Mouse (Mus musculus) heart, adult 2 months (tissue): ENCODE data around the gene Gramd1b. TPM values are rescaled to one million over a fixed set of nuclear protein-coding genes. Genes with fewer than 3 reads are reported as not detected.

ENCODE experiments used
- DNase-seq, 2 experiments: peaks; one replicate each; pipeline ENCODE4 v3.0.0; 2021
- H3K27ac ChIP-seq: fragments of 200-600 bp; 2 replicates; pipeline ENCODE4 v1.8.1; 2022
- H3K27me3 ChIP-seq: fragments of 200-500 bp; 2 replicates; pipeline ENCODE4 v1.6.1; 2012; ENCODE audit warnings: mild to moderate bottlenecking, low read length, inconsistent platforms, mixed read lengths; ENCODE audit not compliant: control insufficient read depth, insufficient read depth
- H3K36me3 ChIP-seq: fragments of 200-500 bp; 2 replicates; pipeline ENCODE4 v1.6.1; 2012; ENCODE audit warnings: low read length, inconsistent platforms; ENCODE audit not compliant: control insufficient read depth, insufficient read depth
- H3K4me1 ChIP-seq: fragments of 200-500 bp; 2 replicates; pipeline ENCODE4 v1.6.1; 2011; ENCODE audit warnings: low read length; ENCODE audit not compliant: control insufficient read depth, insufficient read depth
- H3K4me3 ChIP-seq: fragments of 200-600 bp; 2 replicates; pipeline ENCODE4 v1.8.1; 2022
- H3K79me2 ChIP-seq: fragments of 200-500 bp; replicated peaks from 2 replicates; pipeline ENCODE4 v1.6.1; 2012; ENCODE audit warnings: mild to moderate bottlenecking, inconsistent platforms, low read length, moderate library complexity, mixed read lengths; ENCODE audit not compliant: control insufficient read depth, insufficient read depth
- H3K9ac ChIP-seq: fragments of 200-500 bp; 2 replicates; pipeline ENCODE4 v1.6.1; 2012; ENCODE audit warnings: low read depth, mild to moderate bottlenecking, control low read depth, inconsistent platforms, low read length, mixed read lengths
- CTCF ChIP-seq: fragments of 200-600 bp; IDR thresholded peaks from 2 replicates; pipeline ENCODE4 v1.8.1; 2022; ENCODE audit warnings: antibody characterized with exemption, mild to moderate bottlenecking, moderate library complexity
- EP300 ChIP-seq: fragments of 200-500 bp; IDR thresholded peaks from 2 replicates; pipeline ENCODE4 v1.6.1; 2011; ENCODE audit warnings: low read depth, low read length, control low read depth; ENCODE audit not compliant: insufficient read depth
- POLR2A ChIP-seq: fragments of 200-500 bp; IDR thresholded peaks from 2 replicates; pipeline ENCODE4 v1.6.1; 2011; ENCODE audit warnings: mild to moderate bottlenecking, low read depth, low read length, control low read depth; ENCODE audit not compliant: insufficient read depth
- WGBS: fragments of 180-500 bp; shearing (Covaris S2); methylation state at CpG from one replicate; pipeline ENCODE4 v1.1.7; 2018; 5-methylcytosine and 5-hydroxymethylcytosine counted together
- intact Hi-C: fragments of 180-260 bp; cut with DNase I; formaldehyde crosslinking; loops from one replicate; pipeline ENCODE4 v1.15.1; 2025
- polyA plus RNA-seq: library from polyadenylated mRNA; depleted of rRNA; stranded (reverse); fragments of >200 nt; gene quantifications from 2 replicates; pipeline ENCODE4 v1.2.3, GENCODE M21; 2012
- total RNA-seq, 2 experiments: library from RNA; stranded (reverse); gene quantifications; 2 replicates each; pipeline ENCODE4 v1.2.3; 2021

Gene Gramd1b
- total and polyA plus RNA-seq, 3 experiments, result 16.9 to 25.0 (median 17.3) TPM

- Histone ChIP-seq H3K79me2 (no peaks in the 10 kb centered on the region), H3K4me3 (no peak overlapping the region), H3K4me1 (no peaks in the 10 kb centered on the region; the same call in 1 of the 2 replicates), H3K27ac (no peak overlapping the region), H3K36me3 (no peaks in the 10 kb centered on the region), H3K9ac (no peak overlapping the region), H3K27me3 (no peaks in the 10 kb centered on the region)
- intact Hi-C loops, result no loop called here
- WGBS, result 53% methylated on average over 4 of the region's 4 CpGs
- DNase-seq, result no peak
- TF ChIP-seq CTCF (no peak), EP300 (no peak), POLR2A (no peak)
Measured at GRCm38 (mm10) chr9:40528733-40529132, 2.5 kb downstream of the Gramd1b start.

GRCm38 (mm10) chr9:40526928-40527327 is 4.3 kb downstream of the Gramd1b start:
- intact Hi-C loops, result no loop called here
- Histone ChIP-seq H3K27me3 (no peaks in the 10 kb centered on the region), H3K79me2 (no peaks in the 10 kb centered on the region), H3K4me3 (no peak overlapping the region), H3K27ac (no peak overlapping the region), H3K36me3 (no peaks in the 10 kb centered on the region), H3K9ac (no peak overlapping the region), H3K4me1 (no peaks in the 10 kb centered on the region; the same call in 1 of the 2 replicates)
- 24% methylated on average over 3 of the region's 3 CpGs for WGBS
- no peak for TF ChIP-seq CTCF
- no peak for TF ChIP-seq POLR2A
- no peak for DNase-seq

DNA sequence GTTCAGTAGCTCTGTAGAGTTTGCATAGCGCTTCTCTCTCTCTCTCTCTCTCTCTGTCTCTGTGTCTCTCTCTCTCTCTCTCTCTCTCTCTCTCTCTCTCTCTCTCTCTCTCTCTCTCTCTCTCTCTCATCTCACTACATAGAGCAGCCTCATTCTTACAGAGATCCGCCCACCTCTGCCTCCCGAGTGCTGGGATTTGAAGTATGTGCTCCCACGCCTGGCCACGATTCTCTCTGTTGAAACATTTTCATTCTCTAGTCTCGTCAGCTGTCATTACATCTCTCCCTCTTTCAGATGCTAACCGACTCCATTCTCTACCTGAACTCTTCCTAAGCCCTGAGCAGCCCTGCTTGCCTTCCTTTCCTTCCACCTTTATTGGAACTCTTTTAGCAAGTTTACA is 9.0 kb downstream of the Gramd1b start:
- Histone ChIP-seq H3K27ac (no peak overlapping the region), H3K9ac (no peak overlapping the region), H3K27me3 (no peaks in the 10 kb centered on the region), H3K79me2 (no peaks in the 10 kb centered on the region), H3K4me1 (no peaks in the 10 kb centered on the region; the same call in none of the 2 replicates), H3K36me3 (no peaks in the 10 kb centered on the region), H3K4me3 (no peak overlapping the region)
- WGBS, result 77% methylated on average over 7 of the region's 7 CpGs
- intact Hi-C loops, result no loop called here
- TF ChIP-seq CTCF, result no peak
- DNase-seq, result no peak

DNA sequence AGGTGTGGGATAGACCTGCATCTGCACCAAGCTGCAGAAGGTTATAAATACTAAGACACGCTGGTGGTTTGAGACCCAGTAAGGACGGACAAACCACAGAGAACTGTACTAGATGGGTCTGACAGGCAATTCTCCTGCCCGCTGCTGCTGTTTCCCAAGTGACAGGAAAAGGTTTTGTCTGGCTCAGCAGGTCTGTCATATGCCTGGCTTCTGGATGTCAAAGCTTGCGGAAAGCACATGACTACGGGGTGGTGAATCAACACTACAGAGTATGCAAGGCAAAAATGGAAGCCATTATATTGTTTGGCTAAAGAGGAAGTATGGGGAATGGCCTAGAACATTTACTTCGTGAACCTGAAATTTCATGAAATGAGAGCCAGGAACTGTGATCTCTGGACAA is 10.1 kb downstream of the Gramd1b start:
- WGBS, result 76% methylated on average over 6 of the region's 6 CpGs

GRCm38 (mm10) chr9:40519294-40519693 is 11.9 kb downstream of the Gramd1b start:
- intact Hi-C loops, result no loop called here
- Histone ChIP-seq H3K9ac (no peak overlapping the region), H3K27ac (no peak overlapping the region), H3K27me3 (no peaks in the 10 kb centered on the region), H3K36me3 (no peaks in the 10 kb centered on the region), H3K4me3 (no peak overlapping the region), H3K4me1 (no peaks in the 10 kb centered on the region; the same call in 1 of the 2 replicates), H3K79me2 (no peaks in the 10 kb centered on the region)
- no peak for TF ChIP-seq POLR2A
- TF ChIP-seq EP300, result no peak
- no peak for TF ChIP-seq CTCF
- no peak for DNase-seq
- WGBS, result 77% methylated on average over 3 of the region's 3 CpGs

More for the DNA sequence above, 10.1 kb downstream of the Gramd1b start:
- no peaks in the 10 kb centered on the region; the same call in none of the 2 replicates for H3K4me1 ChIP-seq
- H3K27ac ChIP-seq, result no peak overlapping the region
- intact Hi-C loops, result no loop called here
- no peak overlapping the region for H3K4me3 ChIP-seq
- no peaks in the 10 kb centered on the region for H3K27me3 ChIP-seq
- no peaks in the 10 kb centered on the region for H3K79me2 ChIP-seq
- no peaks in the 10 kb centered on the region for H3K36me3 ChIP-seq
- DNase-seq, result no peak
- no peak overlapping the region for H3K9ac ChIP-seq
- TF ChIP-seq CTCF, result no peak
- no peak for TF ChIP-seq POLR2A
- TF ChIP-seq EP300, result no peak

DNA sequence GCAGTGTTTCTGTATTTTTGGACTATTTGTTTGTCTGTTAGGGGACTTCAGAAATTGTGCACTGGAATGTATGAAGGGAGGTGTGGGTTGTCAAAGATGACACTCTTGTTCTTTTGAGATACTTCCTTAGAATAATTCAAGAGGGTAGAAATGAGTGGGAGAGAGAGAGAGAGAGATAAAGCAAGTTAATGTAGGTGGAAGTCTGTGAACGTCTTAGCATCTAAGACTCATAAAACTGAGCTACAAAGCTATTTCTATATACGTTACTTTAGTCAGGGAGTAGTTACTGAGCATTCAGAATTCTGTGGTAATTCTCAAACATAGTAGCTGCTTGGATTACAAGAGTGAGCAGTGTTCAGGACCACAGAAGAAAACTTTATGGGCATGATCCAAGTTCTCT is 19.2 kb downstream of the Gramd1b start:
- H3K4me1 ChIP-seq, result peaks cover 4% of the 10 kb centered on the region
- TF ChIP-seq EP300 (no peak), CTCF (no peak), POLR2A (no peak)
- H3K79me2 ChIP-seq, result no peaks in the 10 kb centered on the region
- 80% methylated on average over 2 of the region's 2 CpGs for WGBS
- no peaks in the 10 kb centered on the region for H3K27me3 ChIP-seq
- no peak overlapping the region for H3K27ac ChIP-seq
- no peak overlapping the region for H3K9ac ChIP-seq
- no peak overlapping the region for H3K4me3 ChIP-seq
- intact Hi-C loops, result no loop called here
- H3K36me3 ChIP-seq, result no peaks in the 10 kb centered on the region
- no peak for DNase-seq

GRCm38 (mm10) chr9:40509479-40509878 is 21.7 kb downstream of the Gramd1b start:
- Histone ChIP-seq H3K36me3 (no peaks in the 10 kb centered on the region), H3K4me1 (peaks cover 7% of the 10 kb centered on the region), H3K79me2 (no peaks in the 10 kb centered on the region), H3K27ac (no peak overlapping the region), H3K27me3 (no peaks in the 10 kb centered on the region), H3K4me3 (no peak overlapping the region), H3K9ac (no peak overlapping the region)
- WGBS, result 75% methylated on average over 6 of the region's 6 CpGs
- no peak for TF ChIP-seq POLR2A
- intact Hi-C loops, result no loop called here
- DNase-seq, result no peak
